Mouse (Mus musculus) kidney, postnatal 36 days (tissue): ENCODE results near the gene Sh3bgrl2.
"Not testable (repeated sequence)": the region's sequence is repeated elsewhere in the genome, so short reads cannot be mapped to it uniquely, and the experiment has no call there.

Source experiments
- DNase-seq, 2 experiments: peaks; one replicate each; pipeline ENCODE4 v3.0.0; 2021 to 2022; ENCODE audit warnings: mixed read lengths in 2 of 2

Sh3bgrl2 gene

GRCm38 (mm10) chr9:83547830-83548689 is at the start of gene Sh3bgrl2:
Sh3bgrl2 (plus strand) TSS chr9:83548327.
- peak; percentile 86 to 94 for DNase-seq

GRCm38 (mm10) chr9:83519081-83519480 is 29.0 kb upstream of the Sh3bgrl2 start:
- DNase-seq = not testable (repeated sequence)

DNA sequence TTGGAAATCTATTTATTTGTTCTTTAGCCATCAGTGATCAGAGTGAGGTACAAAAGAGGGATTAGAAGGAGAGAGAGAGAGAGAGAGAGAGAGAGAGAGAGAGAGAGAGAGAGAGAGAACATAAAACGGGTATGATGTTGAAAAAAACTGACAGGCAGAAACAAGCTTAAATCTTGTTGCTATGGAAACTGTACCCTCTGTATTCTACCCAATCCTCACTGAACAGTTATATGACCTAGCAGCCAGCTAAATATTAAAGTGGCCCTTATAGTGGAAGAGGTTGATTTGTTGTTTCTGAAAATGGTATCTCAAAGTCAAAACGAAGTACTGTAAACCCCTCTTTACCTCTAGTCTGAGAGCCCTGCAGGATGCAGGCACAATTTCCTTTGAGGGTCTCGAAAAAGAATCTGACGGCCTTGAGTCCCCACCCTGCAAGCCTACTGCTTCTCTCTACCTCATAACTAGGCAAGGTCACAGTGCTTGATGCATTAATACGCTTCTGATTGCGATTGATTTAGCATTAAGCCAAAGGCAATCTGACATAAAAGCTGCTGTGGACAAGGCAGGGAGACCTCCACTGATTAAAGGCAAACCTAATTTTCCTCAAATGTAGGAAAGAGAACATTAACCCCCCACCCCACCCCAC is 28.5 kb upstream of the Sh3bgrl2 start:
- DNase-seq = no peak

DNA sequence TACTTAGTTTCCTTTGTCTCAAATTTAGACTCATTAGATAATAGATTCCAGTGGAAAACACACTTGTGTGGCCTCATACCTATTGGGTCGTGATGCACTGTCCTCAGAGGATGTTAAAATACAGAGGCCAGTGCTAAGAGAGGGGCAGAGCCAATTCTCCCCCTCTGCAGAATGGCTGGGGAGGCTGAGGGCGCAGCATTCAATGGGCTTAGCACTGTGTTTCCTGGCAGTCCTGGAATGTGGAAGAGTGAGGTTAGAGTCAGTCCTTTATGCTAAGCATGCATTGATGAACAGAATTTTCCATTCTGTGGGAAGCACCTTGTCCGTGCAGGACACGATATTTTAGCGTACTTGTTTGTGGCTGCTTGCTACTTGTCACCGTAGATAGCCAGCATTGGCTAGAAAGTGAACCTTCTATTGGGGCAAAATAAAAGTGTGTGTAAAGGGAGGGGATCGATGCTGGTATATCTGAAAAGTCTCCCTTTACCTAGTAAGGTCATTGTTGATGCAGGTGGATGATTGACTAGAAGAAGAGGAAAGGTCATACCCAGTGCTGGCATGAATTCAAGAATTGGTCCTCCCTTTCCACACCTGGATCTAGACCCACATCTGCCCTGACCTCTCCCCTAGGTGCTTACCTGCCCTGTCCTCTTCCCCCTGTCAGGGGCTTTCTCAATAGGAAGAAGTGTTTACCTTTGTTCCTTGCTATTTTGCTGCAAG is 20.6 kb upstream of the Sh3bgrl2 start:
- peak in 1 of 2 experiments; percentile 26 for DNase-seq

DNA sequence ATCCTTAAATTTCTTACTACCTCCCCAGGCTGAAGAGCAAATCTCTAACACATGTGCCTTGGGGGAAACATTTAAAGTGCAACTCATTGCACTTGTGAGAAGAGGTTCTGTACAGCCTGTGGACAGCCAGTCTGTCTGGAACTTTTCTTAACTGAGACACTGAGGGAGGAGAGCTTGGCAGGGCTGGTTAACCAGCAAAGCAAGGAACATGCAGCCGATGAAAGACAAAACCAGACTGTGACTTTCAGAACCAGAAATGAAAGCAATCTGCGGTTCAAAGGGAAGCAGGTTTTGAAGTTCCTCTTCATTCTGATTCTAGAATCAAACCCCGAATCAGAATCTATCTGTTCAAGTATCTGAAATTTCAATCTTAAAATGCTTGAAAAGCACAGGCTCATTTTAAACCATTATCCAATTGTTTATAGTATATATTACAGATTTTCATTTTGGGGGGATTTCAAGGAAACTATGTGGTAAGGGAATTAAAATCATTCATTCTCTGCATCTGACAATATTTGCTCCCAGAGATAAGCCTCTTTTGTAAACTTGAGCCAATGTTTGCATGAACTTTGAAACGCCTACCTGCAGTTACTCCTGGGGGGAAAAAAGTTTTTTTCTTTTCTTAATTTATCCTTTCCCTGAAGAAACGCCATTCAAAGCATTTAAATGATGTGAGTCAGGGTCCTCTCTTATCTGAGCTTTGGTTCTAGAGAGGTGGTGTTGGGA is 14.9 kb upstream of the Sh3bgrl2 start:
- no peak for DNase-seq

DNA sequence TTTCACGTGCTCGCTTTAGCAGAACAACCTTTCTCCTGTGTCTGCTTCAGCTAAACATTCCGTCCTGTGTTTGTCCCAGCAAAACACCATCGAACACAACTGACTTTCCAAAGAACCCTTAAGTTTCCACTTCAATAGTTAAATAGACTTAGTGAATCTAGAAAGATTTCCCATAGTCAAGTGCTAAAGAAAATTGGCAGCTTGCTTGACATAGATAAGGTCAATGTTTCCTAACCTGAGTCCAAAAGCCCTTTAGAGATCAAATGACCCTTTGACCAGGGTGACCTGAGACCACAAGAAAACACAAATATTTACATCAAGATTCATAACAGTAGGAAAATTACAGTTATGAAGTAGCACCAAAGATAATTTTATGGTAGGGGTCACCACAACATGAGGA is 11.2 kb upstream of the Sh3bgrl2 start:
- DNase-seq = no peak

DNA sequence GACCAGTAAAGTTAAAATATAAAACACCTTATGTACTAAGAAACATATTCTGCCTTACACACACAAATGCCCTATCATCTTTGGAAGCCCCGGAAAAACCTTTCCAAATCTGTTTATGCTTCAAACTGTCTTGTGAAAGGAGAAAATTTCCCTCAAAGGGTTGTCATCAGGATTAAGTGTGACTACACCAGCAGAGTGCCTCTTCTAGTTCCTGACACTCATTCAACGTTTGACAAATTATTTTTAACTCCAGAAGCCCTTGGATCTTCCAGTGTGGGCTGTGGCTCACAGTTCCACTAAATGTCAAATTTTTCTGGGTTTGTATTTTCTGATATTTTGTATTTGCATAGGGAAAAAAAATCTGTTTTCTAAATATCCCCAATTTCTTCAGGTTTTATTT is 10.6 kb upstream of the Sh3bgrl2 start:
- DNase-seq = no peak

DNA sequence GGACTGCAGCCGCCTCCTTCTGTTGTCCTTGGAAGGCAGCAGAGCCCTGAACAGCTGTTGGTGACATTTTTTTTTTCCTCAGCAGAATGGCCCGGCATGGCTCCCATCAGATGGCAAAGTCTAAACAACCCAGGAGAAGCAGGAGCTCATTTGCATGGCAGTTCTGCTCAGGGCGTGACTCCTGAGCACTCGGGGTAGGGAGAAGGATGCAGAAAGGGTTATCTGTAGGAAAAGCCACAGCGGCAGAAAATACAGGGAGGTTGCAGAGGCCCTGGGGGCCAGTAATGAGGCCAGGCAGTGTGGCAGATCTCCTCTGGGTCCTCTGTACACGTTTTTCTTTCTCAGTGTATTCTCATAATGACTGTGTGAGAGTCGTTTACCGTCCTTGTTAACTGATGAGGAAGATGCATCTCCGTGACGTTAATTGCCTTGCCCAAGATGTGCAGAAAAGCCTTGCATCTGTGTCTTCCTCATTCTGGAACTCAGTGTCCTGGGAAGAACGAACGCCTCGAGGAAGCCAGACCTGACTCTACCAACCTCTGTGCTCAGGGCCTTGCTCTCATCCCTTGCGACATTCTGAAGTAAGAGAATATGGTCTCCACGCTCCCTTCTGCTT is 10.1 kb upstream of the Sh3bgrl2 start:
- DNase-seq = no peak

DNA sequence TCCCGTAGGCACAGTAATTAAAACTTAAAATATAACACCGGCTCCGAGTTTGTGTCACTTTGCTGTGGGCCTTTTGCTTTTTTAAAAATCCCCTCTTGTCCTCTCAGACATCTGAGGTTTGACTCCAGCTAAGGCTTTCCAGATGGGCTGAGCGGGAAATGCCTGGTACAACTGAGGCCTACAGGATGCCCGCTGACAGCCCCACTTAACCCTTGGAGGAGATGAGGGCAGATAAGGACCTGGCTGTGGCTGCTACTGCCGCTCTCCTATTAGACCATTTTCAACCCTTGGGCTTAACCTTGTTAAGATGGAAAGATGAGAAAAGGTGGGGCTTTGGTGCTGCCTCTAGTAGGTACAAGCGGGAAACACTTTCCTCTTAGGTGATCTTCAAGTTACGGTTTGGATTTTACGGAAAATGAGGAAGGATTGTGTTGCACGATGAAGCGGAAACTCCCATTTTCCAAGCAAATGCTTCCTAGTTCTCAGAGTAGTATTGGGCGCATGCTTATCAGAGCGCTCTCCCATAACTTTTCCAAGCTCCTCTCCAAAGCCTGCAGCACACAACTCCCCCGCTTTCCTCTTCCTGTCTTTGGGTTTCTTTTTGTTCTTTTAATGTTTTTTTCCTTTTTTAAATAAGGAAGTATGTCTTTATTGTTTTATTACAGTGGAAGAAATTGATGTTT is 8.2 kb upstream of the Sh3bgrl2 start:
- DNase-seq = no peak

- DNase-seq = no peak
Observed at GRCm38 (mm10) chr9:83540492-83540857, 7.7 kb upstream of the Sh3bgrl2 start.

GRCm38 (mm10) chr9:83540975-83541374 is 7.2 kb upstream of the Sh3bgrl2 start:
- DNase-seq = peak; percentile 67 to 68

- no peak for DNase-seq
Observed at GRCm38 (mm10) chr9:83545240-83545639, 2.9 kb upstream of the Sh3bgrl2 start.

DNA sequence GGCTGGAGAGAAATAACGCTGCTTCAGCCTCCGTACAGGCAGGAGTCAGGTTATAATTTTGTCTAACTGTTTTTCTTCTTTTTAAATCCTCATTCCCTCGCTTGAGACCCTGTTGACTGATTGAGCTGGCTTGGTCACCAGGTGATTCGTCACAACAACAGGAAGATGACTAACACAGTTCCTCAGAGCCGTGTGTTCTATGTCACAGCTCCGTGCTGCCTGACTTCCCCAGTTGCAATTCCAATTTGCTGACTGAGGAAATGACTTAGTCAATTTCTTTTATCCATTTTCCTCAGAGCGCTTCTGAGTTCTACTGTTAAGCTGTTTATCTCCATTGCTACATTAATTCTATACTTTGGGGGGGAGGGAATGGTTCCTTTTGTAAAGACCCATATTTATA is 1.8 kb upstream of the Sh3bgrl2 start:
- no peak for DNase-seq

GRCm38 (mm10) chr9:83547229-83547628 is 898 bp upstream of the Sh3bgrl2 start:
- DNase-seq = no peak

GRCm38 (mm10) chr9:83549866-83550265 is 1.7 kb downstream of the Sh3bgrl2 start:
- no peak for DNase-seq

DNA sequence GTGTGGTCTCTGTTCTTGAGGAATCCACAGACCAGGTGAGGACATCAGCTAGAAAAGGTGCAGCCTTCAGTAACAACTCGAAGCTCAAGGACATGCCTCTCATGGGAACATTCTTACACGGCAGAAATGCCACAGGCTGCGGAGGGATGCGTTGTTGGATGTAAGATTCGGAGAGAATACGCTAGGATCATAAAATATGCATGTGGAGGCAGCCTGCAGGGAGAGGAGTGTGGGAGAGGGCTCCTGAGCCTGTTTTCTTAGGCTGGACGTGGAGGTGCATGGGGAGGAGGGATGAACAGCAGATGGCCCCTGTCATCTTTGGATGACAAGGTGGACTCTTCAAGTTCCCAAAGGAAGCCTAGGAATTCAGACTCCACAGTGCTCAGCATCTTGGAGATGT is 3.0 kb downstream of the Sh3bgrl2 start:
- DNase-seq = no peak

GRCm38 (mm10) chr9:83551632-83552031 is 3.5 kb downstream of the Sh3bgrl2 start:
- no peak for DNase-seq

- no peak for DNase-seq
Observed at GRCm38 (mm10) chr9:83555580-83555979, 7.5 kb downstream of the Sh3bgrl2 start.

DNA sequence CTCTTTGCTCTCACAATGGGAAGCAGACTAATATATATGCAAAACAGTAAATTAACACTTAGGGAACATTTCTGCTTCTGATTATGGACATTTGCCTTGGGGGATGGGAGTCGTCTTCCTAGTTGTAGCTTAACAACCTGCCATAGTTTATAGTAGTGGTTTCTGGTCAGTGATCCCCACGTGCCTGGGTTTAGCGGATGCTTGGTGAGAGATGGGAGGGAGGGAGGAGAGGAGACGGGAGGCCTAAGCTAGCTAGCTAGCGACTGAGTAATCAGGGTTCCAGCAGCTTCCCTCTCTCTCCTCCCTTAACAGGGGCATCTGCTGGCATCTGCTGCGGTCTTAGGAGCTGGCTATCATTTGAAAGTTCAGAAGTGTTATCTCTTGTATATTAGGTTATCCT is 8.1 kb downstream of the Sh3bgrl2 start:
- peak; percentile 49 to 57 for DNase-seq

DNA sequence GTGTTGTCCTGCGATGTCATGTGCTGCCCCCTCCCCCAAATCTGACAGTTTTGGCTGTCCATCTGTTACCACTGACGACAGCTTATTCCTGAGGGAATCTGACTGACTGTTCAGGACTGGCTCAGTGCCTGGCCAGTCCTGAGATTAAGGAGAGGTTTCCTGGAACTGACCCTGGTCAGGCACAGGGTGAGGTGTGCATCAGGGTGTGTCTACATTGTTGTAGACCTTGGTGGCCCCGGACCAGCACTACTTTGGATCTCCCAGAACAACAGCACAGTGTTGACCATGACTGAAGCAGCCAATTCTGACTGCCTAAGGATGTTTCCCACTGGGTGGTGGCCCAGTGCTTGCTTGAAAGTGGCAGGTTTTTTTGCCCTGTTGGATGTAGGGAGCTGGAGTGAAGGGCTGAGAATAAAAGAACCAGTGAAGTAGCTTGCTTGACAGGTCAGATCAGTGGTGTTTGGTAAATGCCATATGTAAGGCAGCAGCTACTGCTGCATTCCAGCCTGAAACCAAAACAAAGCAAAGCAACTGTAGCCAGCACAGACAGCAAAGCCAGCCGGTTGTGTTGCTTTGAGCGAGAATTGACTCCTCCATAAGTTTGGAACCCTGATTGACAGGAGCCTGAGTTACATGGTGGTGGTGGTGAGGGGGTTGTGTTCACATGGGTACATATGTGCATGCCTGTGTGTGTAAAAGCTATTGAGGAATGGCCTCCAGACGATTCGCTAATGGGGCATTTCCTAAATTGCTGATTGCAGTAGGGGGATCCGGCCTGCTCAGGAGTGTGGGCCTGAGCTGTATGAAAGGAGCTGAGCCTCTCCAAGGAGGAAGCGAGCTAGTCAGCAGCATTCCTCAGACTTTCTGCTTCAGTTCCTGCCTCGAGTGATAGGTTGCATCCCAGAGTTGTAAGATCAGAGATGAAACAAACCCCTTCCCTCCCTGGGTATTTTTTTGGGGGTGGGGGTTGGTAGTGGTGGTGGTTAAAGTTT is 8.9 kb downstream of the Sh3bgrl2 start:
- DNase-seq = peak; percentile 31 to 39

- DNase-seq = no peak
Observed at GRCm38 (mm10) chr9:83560670-83561069, 12.5 kb downstream of the Sh3bgrl2 start.
